8 mouse cellular contexts compared by ENCODE assay signal in the genomic region with DNA sequence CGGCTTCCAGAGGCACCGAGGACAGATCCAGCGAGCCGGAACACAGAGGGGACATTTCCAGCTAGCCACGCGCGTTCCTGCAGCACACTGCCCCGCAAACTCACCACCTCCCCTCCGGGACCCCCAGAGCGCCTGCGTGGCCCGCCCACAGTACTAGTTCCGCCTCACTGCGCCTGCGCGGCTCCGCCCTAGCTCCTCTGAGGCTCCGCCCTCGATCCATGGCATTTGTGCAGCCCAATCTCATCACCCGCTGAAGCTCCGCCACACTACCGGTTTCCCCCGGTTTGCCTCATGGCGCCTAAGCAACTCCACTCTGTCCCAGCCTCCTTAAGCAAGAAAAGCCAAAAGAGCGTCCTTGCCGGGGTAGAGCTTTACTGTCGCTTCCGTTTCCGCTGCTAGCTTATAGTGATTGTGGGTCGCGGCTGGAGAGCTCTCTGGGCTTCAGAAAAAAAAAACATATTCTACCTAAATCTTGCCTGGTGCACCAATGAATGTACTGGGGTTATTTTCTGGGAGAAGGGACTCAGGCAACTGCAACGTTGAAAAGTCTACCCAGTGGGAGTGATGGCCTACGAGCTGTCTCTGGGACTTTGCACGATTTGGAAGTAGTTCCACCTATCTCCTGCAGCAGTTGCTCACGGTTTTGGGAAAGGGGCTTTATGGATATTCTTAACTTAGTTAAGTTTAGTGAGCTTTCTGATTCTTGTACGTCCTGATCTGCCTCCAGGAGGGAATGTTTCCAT. TPM values are rescaled to one million over a fixed set of nuclear protein-coding genes. Genes with fewer than 3 reads are reported as not detected.
DNase-seq lines count a peak whose midpoint lies in the region; ATAC-seq and TF ChIP-seq lines count a peak whose summit lies in the region.

A gene (minus strand): TSS at position 163 of the 743 bp plus-strand sequence.

- peak within 1 kb of the TSS; percentile 88 for H3K9ac ChIP-seq in forebrain, postnatal 0 days
- peak within 1 kb of the TSS; percentile 84 for H3K9ac ChIP-seq in lung, embryonic 15.5 days

- H3K4me2 ChIP-seq in forebrain, postnatal 0 days (ENCODE audit: low read depth), result peak within 1 kb of the TSS; percentile 75
- H3K4me2 ChIP-seq in lung, embryonic 15.5 days, result peak within 1 kb of the TSS; percentile 87

- no peaks in the 10 kb centered on the region for H3K9me3 ChIP-seq in G1E (replicated peaks)
- H3K9me3 ChIP-seq in forebrain, postnatal 0 days (ENCODE audit: low read length), result no peaks in the 10 kb centered on the region
- no peaks in the 10 kb centered on the region for H3K9me3 ChIP-seq in lung, embryonic 15.5 days

- TF ChIP-seq CTCF in G1E (IDR thresholded peaks at IDR 0.05; ENCODE audit: low read depth, low read length), result no peak
- TF ChIP-seq CTCF in forebrain, postnatal 0 days (IDR thresholded peaks at IDR 0.05; ENCODE audit: low read depth), result peak; percentile 24

- peak; percentile 78 for ATAC-seq in G1E (ENCODE audit: extremely low read depth, insufficient number of reproducible peaks, low FRiP score, poor library complexity, severe bottlenecking)
- peak; percentile 97 for ATAC-seq in forebrain, postnatal 0 days
- ATAC-seq in lung, embryonic 15.5 days (ENCODE audit: borderline replicate concordance, extremely low read depth, low FRiP score, low TSS enrichment), result peak; percentile 95

- peak within 1 kb of the TSS; percentile 86 for H3K4me3 ChIP-seq in G1E (ENCODE audit: low read depth, low read length)
- H3K4me3 ChIP-seq in forebrain, postnatal 0 days (ENCODE audit: low read depth, low read length), result peak within 1 kb of the TSS; percentile 69
- peak within 1 kb of the TSS; percentile 84 for H3K4me3 ChIP-seq in lung, embryonic 15.5 days

- H3K36me3 ChIP-seq in G1E (replicated peaks), result peaks cover 26% of the 10 kb centered on the region
- no peaks in the 10 kb centered on the region for H3K36me3 ChIP-seq in forebrain, postnatal 0 days (ENCODE audit: insufficient read depth)
- H3K36me3 ChIP-seq in lung, embryonic 15.5 days, result no peaks in the 10 kb centered on the region

- WGBS in forebrain, postnatal 0 days, result 2% methylated on average over 36 of the region's 36 CpGs
- 2% methylated on average over 36 of the region's 36 CpGs for WGBS in lung, embryonic 15.5 days

- peaks cover 5% of the 10 kb centered on the region; the same call in 1 of the 2 replicates for H3K27me3 ChIP-seq in G1E (ENCODE audit: insufficient read depth, low read length)
- no peaks in the 10 kb centered on the region for H3K27me3 ChIP-seq in forebrain, postnatal 0 days (ENCODE audit: insufficient read depth, low read length)
- no peaks in the 10 kb centered on the region for H3K27me3 ChIP-seq in lung, embryonic 15.5 days

- peak; percentile 87 for DNase-seq in G1E (ENCODE audit: low spot score)
- peak; percentile 98 to 100 for DNase-seq in cerebellum, adult 18-20 months
- peak; percentile 100 for DNase-seq in forebrain, postnatal 0 days
- peak; percentile 100 for DNase-seq in heart, postnatal 4 days
- DNase-seq in layer of hippocampus, adult 8-10 months (ENCODE audit: low spot score in 2 of 2), result peak; percentile 97 to 99
- peak; percentile 95 for DNase-seq in ovary, adult 18-20 months (ENCODE audit: low spot score)
- DNase-seq in thymus, postnatal 0 days (ENCODE audit: low spot score), result peak; percentile 99

- peak within 1 kb of the TSS; percentile 96 for H3K27ac ChIP-seq in forebrain, postnatal 0 days (ENCODE audit: low read depth, low read length)
- peak within 1 kb of the TSS; percentile 85 for H3K27ac ChIP-seq in lung, embryonic 15.5 days

- peaks cover 49% of the 10 kb centered on the region for H3K4me1 ChIP-seq in G1E (ENCODE audit: insufficient read depth, low read depth, low read length)
- H3K4me1 ChIP-seq in forebrain, postnatal 0 days (ENCODE audit: insufficient read depth), result peaks cover 7% of the 10 kb centered on the region; the same call in 1 of the 2 replicates
- H3K4me1 ChIP-seq in lung, embryonic 15.5 days, result peaks cover 16% of the 10 kb centered on the region

RNA-seq across cellular contexts. Expression of the gene that starts here (rescaled TPM):
- total RNA-seq in G1E (2014; fragmentation: Nextera tagmentation), result 9.7 and 14.7 TPM in 2 replicates
- total RNA-seq in G1E (2017), result 10.9 and 11.6 TPM in 2 replicates
- 7.2 and 14.7 TPM in 2 replicates for polyA plus RNA-seq in G1E (2012)
- total RNA-seq in forebrain, postnatal 0 days (2014; rRNA removed), result 14.8 and 18.8 TPM in 2 replicates
- polyA plus RNA-seq in forebrain, postnatal 0 days (2015; fragmentation: Nextera tagmentation; extraction: Ambion mirVana), result 28.4 and 33.1 TPM in 2 replicates
- 10 to 100 TPM; 37.9 to 45.1 TPM for total RNA-seq in heart, postnatal 4 days (2021)
- total RNA-seq in layer of hippocampus, adult 8-10 months (2022), result 10 to 100 TPM; 15.3 to 27.8 (median 23.7) TPM
- polyA plus RNA-seq in lung, embryonic 15.5 days (2015; fragmentation: Nextera tagmentation; extraction: Ambion mirVana), result 35.7 and 36.3 TPM in 2 replicates
- 62.3 and 62.9 TPM in 2 replicates for polyA plus RNA-seq in thymus, postnatal 0 days (2015; fragmentation: Nextera tagmentation; extraction: Ambion mirVana)

Comparison
In these comparisons a context has a peak if more than half of its experiments do, and no peak if none do; other contexts are left out.
1. Peak in every context shown above with its lines: DNase-seq, ATAC-seq, H3K4me3 ChIP-seq and H3K27ac ChIP-seq.